Mouse (Mus musculus) monocyte, adult 2 months (primary cell): ENCODE data around the gene Gm20388.

ENCODE experiments used
- DNase-seq, 2 experiments: peaks; one replicate each; pipeline ENCODE4 v3.0.0; 2022; ENCODE audit warnings: low spot score in 2 of 2, low read depth in 1 of 2

Gm20388 gene

GRCm38 (mm10) chr8:120403606-120404269 lies 493.1 kb downstream of the Gm20388 start:
- no peak for DNase-seq

DNA sequence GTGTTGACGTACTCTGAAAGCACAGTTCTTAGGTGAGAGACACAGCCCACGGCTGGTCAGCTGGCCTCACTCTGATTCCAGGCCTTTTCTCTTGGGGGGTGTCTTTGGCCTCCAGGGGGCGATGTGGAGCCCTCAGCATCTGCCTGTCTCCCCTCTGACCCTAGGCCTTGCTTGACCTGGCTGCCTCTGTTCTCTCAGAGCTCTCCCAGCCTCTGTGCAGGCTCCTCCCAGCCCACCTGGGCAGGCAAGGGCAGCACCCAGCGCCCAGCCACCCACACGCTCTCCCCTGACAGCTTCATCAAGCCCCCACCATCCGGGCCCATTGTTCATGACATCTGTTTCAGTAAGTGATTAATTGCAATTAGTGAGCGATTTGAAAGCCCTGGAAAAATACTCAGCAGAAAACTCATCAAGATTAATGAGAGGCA lies 494.0 kb downstream of the Gm20388 start:
- DNase-seq: peak; percentile 24 to 55

- DNase-seq: peak in 1 of 2 experiments; percentile 38
Observed at GRCm38 (mm10) chr8:120406008-120406632, 495.5 kb downstream of the Gm20388 start.

- DNase-seq: peak in 1 of 2 experiments; percentile 9
Observed at GRCm38 (mm10) chr8:120407701-120408240, 497.1 kb downstream of the Gm20388 start.

DNA sequence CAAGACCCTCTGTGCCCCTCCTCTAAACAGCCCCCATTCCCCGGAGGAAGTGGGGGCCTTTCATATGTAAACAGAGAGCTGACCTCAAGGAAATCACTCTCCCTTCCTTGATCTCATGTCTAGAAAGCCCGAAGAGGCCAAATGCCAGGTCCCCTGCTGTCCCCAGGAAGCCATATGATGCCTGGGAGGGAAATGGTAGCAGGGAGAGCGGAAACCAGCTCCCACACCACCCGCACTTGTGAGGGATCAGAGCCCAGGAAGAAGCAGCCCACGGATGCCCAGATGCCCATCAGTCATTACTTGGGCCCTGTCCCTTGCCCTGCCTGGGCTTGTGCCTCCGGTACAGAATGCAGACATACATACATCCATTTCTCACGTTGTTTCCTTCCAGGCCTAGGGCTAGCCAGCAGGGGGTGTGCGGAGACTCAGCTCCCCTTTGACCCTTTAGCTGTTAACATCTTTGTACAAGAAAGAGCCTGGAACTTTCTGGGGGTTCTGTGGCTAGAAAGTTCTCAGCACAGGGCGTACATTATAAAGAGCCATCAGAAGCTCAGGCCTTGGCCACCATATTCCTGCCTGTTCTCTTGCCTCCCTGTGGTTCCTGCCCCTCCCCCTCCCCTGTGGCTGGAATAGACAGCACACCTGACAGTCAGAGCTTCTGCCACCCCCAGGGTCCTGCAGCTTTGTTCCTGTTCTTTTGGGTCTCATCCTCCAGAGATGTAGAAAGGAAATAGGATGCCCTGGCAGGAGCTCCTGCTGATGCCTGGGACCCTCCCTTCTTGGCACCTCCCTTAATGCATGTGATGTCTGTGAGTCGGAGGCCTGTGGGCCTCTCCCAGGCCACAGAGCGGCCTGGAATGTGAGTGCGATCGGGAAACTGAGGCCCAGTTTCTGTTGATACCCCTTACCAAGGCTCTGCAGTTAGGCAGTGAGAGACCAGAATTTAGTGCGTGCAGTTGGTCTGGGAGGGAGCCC lies 497.9 kb downstream of the Gm20388 start:
- no peak for DNase-seq

DNA sequence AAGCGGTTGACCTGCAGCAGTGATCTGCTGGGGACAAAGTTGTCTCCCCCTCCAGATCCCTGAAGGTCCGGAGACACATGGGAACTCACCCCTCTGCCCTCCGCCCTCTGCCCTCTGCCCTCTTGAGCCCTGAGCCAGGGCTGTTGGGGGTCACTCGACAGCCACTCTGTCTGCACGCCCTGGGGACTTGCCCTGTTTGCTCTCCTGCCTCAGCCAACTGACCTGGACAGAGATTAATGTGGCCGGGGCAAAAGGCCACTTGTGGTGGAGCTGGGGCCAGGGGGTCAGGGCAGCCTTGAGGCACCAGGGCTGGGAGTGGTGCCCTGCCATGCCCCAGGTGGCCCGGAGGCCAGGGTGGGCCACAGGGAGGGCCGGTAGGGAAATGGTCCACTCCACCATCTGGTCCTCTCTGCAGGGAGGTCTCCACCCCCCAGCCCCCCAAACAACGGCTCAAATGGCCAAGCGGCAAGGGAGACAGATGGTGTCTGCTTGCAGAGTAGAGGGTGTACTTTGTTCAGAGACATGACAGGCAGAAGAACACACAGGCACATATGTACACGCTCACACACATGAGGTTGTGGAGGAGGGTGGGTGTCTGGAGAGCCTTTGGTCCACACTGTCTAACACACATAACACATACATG lies 498.9 kb downstream of the Gm20388 start:
- no peak for DNase-seq

DNA sequence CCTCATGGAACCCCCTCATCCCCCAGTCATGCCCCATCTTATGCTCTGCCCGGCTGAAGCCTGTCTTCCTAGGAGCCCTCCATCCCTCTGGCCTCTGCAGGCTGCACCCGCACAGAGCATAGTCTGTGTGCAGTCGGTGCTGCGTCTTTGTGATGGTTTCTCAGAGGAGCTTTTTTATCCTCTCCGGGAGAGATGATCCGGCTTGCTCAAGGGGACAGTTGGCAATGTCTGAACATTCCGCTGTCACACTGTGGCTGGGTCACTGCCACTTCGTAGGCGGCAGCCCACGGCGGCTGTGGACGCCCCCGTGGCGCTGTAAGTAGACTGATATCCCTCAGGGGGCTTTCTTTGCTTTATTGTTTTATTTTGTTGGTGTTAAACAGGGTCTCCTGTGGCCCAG lies 500.4 kb downstream of the Gm20388 start:
- no peak for DNase-seq

DNA sequence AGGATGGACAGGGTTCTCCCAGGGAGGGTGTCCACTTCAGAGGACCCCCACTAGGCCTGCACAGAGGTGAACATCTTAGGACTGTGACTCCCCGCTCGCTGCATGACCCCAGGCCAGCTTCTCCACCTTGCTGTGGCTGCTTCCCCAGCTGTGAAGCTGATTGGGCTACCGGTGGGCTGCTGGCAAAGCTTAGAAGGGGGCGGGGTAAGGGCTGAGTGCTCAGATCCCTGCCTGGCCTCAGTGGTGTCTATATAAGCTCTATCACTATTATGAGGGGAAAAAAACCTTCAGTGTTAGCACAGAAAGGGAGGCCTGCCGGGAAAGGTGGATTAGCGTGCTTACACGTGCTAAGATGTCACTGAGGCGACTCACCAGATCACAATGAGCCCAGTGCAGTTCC lies 501.2 kb downstream of the Gm20388 start:
- DNase-seq: no peak

DNA sequence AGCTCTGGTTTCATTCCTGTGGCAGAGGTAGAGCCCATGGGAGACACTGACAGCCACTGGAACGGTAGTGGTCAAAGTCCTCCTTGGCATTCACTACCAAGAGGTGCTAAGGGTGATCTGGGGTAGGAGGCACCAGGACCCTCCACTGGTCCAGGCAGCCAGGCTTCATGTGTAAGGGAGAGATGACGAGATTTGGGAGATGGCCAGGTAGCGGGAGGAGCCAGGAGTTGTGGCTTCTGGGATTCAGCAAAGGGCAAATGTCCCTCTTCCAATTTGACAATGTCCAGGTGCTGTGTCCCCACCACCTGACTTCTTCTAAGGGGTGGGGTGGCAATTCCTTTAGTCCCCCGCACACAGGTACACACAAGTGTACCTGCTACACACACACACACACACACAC lies 501.7 kb downstream of the Gm20388 start:
- DNase-seq: no peak

DNA sequence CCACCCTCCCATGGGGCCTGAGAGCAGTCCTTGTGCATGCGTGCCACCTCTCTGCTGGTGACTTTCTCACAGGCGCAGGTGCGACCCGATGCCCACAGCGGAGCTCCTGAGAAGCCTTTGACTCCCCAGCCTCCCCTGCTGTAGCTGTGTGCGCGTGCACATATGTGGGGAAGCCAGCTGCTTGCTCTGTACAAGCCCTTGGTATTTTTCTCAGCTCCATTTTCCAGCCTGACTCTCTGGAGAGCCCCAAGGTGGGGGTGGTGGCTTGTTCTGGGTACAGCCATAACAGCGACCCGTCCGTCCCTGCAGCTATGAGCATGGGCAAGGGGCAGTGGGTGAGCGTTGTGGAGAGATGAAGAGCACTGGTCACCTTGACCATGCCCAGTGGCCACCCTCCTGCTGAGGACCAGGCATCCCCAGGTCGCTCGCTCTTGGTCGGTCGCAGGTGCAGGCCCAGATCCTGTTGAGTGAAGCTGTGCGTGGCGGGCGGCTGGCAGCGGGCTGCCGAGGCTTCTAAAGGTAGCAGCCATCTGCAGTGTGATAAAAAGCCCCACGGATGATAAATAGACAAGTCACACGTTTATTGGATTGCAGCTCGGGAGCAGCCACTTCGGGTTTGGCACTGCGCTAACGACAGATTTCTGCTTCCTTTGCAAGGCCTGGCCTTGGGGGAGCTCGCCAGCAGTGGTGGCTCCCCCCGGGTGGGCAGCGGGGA lies 502.4 kb downstream of the Gm20388 start:
- no peak for DNase-seq

DNA sequence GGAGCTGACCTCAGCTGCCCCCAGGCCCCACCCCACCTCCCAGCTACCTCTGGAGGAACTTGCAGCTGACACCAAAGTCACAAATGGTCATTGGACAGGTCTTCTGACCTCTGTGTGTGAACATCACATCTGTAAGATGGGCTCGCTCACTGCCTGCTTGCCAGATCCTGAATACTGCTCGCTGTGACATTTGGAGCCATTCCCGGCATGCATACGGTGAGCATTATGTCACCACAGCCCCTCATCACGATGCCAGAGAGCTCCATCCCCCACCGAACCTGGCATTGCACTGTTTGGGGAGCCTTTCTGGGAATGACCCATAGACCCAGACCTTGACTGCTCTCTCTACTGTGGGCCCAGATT lies 503.0 kb downstream of the Gm20388 start:
- no peak for DNase-seq

GRCm38 (mm10) chr8:120414216-120414615 lies 503.6 kb downstream of the Gm20388 start:
- no peak for DNase-seq

- no peak for DNase-seq
Observed at GRCm38 (mm10) chr8:120415474-120415873, 504.8 kb downstream of the Gm20388 start.

DNA sequence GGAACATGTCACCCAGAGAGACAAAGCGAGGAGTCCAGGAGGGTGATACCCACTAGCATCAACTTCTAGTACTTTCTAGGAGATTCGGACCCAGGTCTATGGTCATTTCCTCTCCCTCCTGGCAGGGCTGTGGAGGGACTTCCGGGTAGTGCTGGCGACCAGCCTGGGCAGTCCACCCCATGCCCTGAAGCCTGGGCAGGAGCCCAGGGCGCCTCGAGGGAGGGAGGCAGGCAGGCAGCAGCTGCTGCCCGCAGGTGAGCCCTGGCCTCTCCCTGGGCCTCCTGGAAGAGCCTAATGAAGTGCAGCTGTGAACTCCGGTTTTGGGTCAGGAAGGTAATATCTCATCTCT lies 505.5 kb downstream of the Gm20388 start:
- DNase-seq: no peak

DNA sequence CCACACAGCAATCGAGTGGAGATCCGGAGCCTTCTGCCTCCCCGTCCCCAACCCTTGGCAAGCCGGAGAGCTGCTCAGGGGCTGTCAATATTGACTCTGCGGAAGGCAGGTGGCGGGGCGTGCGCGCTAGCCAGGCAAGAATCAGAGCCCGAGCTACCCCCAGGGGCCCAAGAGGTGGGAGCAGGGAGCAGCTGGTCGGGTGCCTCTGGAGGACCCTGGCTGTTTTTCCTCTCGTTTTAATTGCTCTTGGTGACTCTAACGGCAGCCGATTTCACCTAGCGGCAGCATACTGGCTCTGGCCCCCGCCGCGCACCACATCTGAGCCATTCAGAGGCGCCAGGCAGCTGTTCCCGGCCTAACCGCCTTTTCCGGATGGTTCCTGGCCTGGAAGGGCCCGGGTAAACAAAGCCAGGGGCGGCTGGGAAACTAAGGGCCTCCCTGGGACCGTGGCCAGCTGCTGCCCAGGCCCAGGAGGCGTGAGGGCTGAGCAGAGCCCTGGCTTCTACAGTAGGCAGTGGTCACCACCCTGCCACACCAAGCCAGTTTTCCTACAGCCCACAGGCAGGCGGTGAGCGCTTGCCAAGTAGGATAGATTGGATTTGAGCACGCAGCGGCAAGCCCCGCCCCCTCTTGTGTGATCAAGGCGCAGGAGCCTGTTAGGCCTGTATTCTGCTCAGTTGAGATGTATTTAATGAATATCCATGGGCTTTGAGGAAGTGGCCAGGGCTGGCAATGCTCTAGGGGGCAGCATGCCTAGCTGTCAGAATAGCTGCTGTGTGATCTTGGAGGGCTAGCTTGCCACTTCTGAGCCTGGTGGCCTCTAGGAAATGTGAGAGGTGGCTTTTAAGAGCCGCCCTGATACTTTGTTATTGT lies 506.1 kb downstream of the Gm20388 start:
- DNase-seq: peak in 1 of 2 experiments; percentile 40

DNA sequence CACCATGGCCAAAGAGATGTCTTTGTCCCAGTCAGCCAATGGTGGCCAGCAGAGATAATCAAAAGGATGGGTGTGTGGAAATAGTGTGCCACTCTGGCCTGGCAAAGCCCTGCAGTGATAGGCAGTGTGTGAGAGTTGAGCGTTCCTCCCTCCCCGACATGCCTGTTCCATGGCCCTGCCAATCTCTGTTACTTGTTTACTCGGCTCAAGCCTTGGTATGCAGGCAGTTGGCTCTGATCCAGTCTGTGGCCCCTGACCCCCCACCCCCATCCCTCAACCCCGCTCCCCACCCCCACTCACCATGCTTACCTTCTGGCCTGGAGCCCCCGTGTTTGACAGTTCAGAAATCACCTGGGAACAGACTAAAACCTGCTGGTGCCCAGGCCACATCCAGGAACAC lies 507.5 kb downstream of the Gm20388 start:
- no peak for DNase-seq

DNA sequence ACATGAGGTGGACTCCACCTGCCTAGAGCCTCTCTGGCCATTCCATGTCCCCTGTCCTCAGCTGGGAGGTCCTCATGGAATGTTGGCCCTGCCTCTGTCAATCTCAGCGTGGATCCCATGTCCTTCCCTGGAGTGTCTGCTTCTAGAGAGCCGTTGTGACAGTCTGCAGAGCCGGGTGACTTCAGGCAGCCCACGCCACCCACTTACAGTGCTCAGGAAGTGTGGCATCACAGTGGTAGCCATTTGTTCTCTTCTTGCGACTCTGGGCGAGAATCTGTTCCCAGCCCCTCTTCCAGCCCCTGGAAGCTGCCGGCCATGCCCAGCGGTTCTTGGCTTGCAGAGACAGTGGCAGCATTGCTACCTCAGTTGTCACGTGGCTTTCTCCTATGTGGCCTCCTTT lies 509.0 kb downstream of the Gm20388 start:
- DNase-seq: no peak

DNA sequence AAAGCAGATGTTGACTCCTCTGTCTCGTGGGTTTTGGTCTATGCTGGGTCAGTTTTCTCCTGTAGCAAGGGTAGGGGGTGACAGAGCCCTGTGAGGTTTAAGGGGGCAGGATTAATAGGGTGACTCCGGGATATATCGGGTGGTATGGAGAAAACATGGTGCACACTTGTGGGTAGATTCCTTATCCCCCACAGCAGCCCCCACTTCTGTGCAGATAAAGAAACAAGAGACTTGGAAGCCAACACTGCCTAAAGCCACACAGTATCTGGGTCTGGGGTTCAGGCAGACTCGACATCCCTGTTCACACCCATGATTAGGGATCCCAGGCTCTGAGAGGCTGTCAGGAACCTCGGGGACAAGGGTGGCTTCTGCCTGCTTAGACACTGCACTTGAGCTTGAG lies 509.6 kb downstream of the Gm20388 start:
- DNase-seq: no peak

DNA sequence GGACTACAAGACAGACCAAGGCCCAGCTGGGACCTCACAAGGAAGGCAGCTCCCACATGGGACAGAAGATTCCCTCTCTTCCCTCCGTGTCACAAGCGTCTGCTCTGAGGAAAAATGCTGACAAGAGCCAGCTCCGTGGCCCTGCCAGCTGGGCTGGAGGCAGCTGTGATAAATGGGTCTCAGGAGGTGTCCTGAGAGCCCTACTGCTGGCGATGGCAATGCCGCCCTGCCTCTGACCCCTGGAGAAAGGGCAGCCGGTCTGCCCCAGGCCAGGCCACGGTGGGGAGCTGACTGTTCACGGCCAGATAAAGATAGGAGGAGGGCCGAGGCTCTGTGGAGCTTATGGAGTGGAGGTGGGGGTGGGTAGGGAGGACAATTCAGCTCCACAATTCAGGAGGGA lies 511.0 kb downstream of the Gm20388 start:
- no peak for DNase-seq

DNA sequence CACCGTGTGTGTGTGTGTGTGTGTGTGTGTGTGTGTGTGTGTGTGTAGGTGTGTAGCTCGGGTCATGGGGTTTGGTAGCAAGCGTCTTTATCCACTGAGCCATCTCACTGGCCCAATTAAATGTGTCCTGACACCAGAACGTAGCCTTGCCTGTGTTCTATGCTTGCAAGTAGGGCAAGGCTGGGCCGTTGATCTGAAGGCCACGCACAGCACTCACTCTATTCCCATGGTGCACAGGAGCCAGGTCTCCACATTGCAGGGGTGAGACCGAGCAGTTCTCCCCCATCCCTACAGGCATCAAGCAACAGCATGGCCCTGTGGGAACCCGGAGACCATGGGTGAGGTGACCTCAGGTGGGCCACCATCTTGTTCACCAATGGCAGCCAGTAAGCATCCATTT lies 511.6 kb downstream of the Gm20388 start:
- DNase-seq: no peak
